In genomic region chr1:50970853-50971252, GRCm38 (mm10) we compare ENCODE assay signal across 15 mouse cellular contexts.
"Had no signal": no experiment of that assay in that cellular context is flagged by ENCODE, and none has a peak within 500 bp of the region (broad histone marks: within the 10 kb centered on the region; RNA-seq: fewer than 3 reads in every experiment).

No protein-coding gene starts in this region.

- ATAC-seq: intestine, embryonic 15.5 days; midbrain, embryonic 13.5 days; midbrain, embryonic 16.5 days had no signal

- H3K4me1 ChIP-seq: intestine, embryonic 15.5 days; kidney, embryonic 15.5 days; liver, embryonic 13.5 days; megakaryocyte, embryonic 14.5 days; midbrain, embryonic 10.5 days; midbrain, embryonic 13.5 days had no signal

- H3K9ac ChIP-seq: intestine, embryonic 15.5 days; kidney, embryonic 15.5 days; limb, embryonic 13.5 days; liver, embryonic 13.5 days; midbrain, embryonic 13.5 days had no signal

- H3K4me2 ChIP-seq: intestine, embryonic 15.5 days; kidney, embryonic 15.5 days; limb, embryonic 13.5 days; liver, embryonic 13.5 days; midbrain, embryonic 13.5 days had no signal

- H3K27ac ChIP-seq: intestine, embryonic 15.5 days; kidney, embryonic 15.5 days; limb, embryonic 13.5 days; liver, embryonic 13.5 days; midbrain, embryonic 10.5 days; midbrain, embryonic 13.5 days had no signal

- H3K4me3 ChIP-seq: intestine, embryonic 15.5 days; kidney, embryonic 15.5 days; limb, embryonic 13.5 days; liver, embryonic 13.5 days; megakaryocyte, embryonic 14.5 days; midbrain, embryonic 10.5 days; midbrain, embryonic 13.5 days had no signal

- H3K27me3 ChIP-seq: intestine, embryonic 15.5 days; kidney, embryonic 15.5 days; limb, embryonic 13.5 days; liver, embryonic 13.5 days; megakaryocyte, embryonic 14.5 days; midbrain, embryonic 13.5 days had no signal

- H3K9me3 ChIP-seq: intestine, embryonic 15.5 days; kidney, embryonic 15.5 days; limb, embryonic 13.5 days; liver, embryonic 13.5 days; megakaryocyte, embryonic 14.5 days; midbrain, embryonic 10.5 days; midbrain, embryonic 13.5 days had no signal

- H3K36me3 ChIP-seq: intestine, embryonic 15.5 days; kidney, embryonic 15.5 days; limb, embryonic 13.5 days; liver, embryonic 13.5 days; midbrain, embryonic 10.5 days; midbrain, embryonic 13.5 days had no signal

- DNase-seq: kidney, adult 11 months; kidney, adult 8-10 months; kidney, postnatal 10 days; kidney, postnatal 36 days; left cerebral cortex, postnatal 4 days; liver, embryonic 13.5 days; lung, postnatal 10 days; thymus, postnatal 25 days had no signal
